Mouse (Mus musculus) embryo, embryonic 10.5 days (tissue): ENCODE measurements at regions not wholly inside any gene's neighbourhood (a gene's known extent, or its start where the extent isn't known, plus 50 kb on each side); places are given as distances from the start of the nearest gene placed in this dataset.

ENCODE experiments used
- DNase-seq: peaks from one replicate; pipeline ENCODE4 v3.0.0-alpha.2; 2015; ENCODE audit warnings: low spot score

GRCm38 (mm10) chr19:52048378-52048978, 215.6 kb upstream of the Ins1 start:
- DNase-seq: no peak

GRCm38 (mm10) chr19:52068806-52069205, 195.3 kb upstream of the Ins1 start:
- no peak for DNase-seq

DNA sequence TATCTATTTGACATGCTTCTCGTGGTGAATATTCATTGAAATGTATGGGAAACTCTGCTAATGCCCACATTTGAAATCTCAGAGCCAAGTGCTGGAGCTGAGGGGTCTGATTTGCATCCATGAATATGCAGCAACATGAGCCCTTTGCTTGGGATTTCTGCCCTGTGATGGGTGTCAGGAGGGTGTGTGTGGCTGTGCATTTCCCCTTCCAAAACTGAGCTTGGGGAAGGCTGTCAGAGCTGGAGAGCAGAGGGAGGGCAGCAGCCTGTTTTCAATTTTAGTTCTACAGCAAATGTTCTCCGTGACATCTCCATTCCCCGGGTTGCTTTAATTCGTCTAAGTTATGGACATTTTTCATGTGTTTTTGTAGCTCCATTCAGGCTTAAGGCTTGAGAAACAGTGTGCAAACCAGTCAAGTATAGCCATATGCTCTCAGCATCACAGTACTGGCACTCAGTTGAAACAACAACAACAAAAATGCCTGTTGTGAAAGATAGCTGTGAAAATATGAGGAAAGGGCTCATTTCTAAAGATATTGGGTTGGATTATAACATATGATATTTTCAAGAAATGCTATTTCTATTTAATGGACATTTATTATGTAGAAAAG, 194.1 kb upstream of the Ins1 start:
- DNase-seq: no peak

- DNase-seq: no peak
Measured at GRCm38 (mm10) chr19:52071234-52071633, 192.9 kb upstream of the Ins1 start.

DNA sequence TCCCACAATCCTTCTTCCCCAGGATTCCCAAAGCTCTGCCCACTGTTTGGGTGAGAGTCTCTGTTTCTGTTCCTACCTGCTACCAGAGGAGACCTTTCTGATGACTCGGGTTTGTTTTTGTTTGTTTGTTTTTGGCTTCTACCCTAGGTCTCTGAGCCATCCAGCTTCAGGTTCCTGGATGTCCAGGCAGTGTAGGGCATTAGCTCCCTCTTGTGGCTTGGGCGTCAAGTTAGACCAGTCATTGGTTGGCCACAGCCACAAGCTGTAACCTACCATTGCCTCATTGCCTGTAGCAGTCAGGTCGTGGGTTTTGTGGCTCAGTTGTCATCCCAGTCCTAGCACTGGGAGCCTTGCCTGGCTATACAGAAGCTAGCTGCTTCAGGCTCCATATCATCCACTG, 185.1 kb upstream of the Ins1 start:
- DNase-seq: peak; percentile 33

DNA sequence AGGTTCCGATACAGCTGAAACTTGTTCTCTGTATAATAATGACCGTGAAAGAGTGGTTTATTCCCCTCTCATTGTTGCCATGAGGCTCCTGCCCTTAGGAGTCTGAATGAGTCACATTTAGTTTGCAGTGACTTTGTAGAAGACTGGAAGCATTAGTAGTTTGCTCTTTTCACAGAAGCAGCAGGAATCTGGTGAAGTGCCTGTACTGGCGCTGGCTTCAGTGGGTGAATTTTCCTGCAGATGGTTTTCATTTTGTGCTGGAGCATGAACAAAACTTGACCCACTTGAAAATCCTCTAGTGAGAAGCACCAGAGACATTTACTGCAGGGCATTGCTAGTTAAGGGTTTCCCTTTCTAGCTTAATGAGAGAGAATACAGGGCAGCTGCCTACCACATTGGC, 151.7 kb upstream of the Ins1 start:
- DNase-seq: peak; percentile 4
